Mouse (Mus musculus) hindbrain, embryonic 12.5 days (tissue): ENCODE measurements around the gene Slc9a3. TPM values are rescaled to one million over a fixed set of nuclear protein-coding genes. Genes with fewer than 3 reads are reported as not detected.

Experiments used
- ATAC-seq: fragments of 200-750 bp; cut with Nextera tagmentation; 2 replicates; pipeline ENCODE4 v1.8.0; 2017; ENCODE audit warnings: moderate TSS enrichment; ENCODE audit not compliant: low FRiP score
- H3K27ac ChIP-seq: fragments of 300-500 bp; sonication (generic); 2 replicates; pipeline ENCODE4 v1.5.1; 2016; ENCODE audit warnings: mild to moderate bottlenecking
- H3K27me3 ChIP-seq: fragments of 300-500 bp; sonication (generic); 2 replicates; pipeline ENCODE4 v1.6.1; 2016; ENCODE audit warnings: mild to moderate bottlenecking
- H3K36me3 ChIP-seq: fragments of 300-500 bp; sonication (generic); 2 replicates; pipeline ENCODE4 v1.6.1; 2016; ENCODE audit warnings: mild to moderate bottlenecking
- H3K4me1 ChIP-seq: fragments of 300-500 bp; sonication (generic); 2 replicates; pipeline ENCODE4 v1.6.1; 2016
- H3K4me2 ChIP-seq: fragments of 300-500 bp; sonication (generic); replicated peaks from 2 replicates; pipeline ENCODE4 v1.6.1; 2016; ENCODE audit warnings: mild to moderate bottlenecking
- H3K4me3 ChIP-seq: fragments of 300-500 bp; sonication (generic); 2 replicates; pipeline ENCODE4 v1.5.1; 2016; ENCODE audit warnings: mild to moderate bottlenecking
- H3K9ac ChIP-seq: fragments of 300-500 bp; sonication (generic); 2 replicates; pipeline ENCODE4 v1.6.1; 2016; ENCODE audit warnings: mild to moderate bottlenecking, moderate library complexity
- H3K9me3 ChIP-seq: fragments of 300-500 bp; sonication (generic); replicated peaks from 2 replicates; pipeline ENCODE4 v1.6.1; 2016; ENCODE audit warnings: mild to moderate bottlenecking
- WGBS: fragments of 180-500 bp; shearing (Covaris S2); methylation state at CpG from one replicate; pipeline ENCODE4 v1.1.7; 2016; 5-methylcytosine and 5-hydroxymethylcytosine counted together
- polyA plus RNA-seq: library from polyadenylated mRNA; unstranded; fragments of >200 nt; fragmentation: Nextera tagmentation; extraction: Ambion mirVana; gene quantifications from 2 replicates; pipeline ENCODE4 v1.2.1, GENCODE M21; 2016

Gene Slc9a3
- polyA plus RNA-seq, 1 experiment from 2014 or later = not detected

DNA sequence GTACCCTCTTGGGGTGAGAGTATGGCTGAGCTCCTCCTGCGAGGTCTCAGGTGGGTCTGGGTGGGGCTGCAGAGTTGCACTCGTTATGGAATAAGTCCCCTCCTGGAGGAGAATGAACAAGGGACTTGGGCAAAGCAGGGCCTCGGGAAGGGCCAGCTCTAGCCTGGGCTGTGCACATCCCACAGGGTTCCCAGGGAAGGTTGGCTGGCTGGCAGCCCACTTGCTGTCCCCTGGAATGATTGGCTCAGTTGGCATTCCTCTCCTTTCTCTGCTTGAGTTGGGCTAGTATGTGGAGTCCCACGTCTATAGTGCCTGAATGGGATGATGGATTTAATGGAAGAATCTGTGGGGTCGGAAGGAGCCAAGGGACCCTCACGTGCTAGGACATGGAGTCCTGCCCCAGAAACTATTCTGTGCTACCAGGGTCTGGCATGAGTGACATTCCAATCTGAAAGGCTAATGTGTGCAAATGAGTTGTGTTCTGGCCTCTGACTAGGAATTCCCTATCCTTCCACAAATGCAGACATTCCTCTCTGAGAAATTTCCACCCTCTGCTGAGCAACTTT lies 7.5 kb upstream of the Slc9a3 start:
- Histone ChIP-seq H3K9ac (no peak overlapping the region), H3K4me2 (no peak overlapping the region), H3K4me1 (peaks cover 8% of the 10 kb centered on the region; the same call in 1 of the 2 replicates), H3K27ac (no peak overlapping the region), H3K27me3 (0 out of 2 replicates have a peak, but pooled peaks cover 6% of the 10 kb centered on the region), H3K4me3 (no peak overlapping the region), H3K9me3 (no peaks in the 10 kb centered on the region), H3K36me3 (no peaks in the 10 kb centered on the region)
- ATAC-seq = no peak
- 77% methylated on average over 6 of the region's 6 CpGs for WGBS

DNA sequence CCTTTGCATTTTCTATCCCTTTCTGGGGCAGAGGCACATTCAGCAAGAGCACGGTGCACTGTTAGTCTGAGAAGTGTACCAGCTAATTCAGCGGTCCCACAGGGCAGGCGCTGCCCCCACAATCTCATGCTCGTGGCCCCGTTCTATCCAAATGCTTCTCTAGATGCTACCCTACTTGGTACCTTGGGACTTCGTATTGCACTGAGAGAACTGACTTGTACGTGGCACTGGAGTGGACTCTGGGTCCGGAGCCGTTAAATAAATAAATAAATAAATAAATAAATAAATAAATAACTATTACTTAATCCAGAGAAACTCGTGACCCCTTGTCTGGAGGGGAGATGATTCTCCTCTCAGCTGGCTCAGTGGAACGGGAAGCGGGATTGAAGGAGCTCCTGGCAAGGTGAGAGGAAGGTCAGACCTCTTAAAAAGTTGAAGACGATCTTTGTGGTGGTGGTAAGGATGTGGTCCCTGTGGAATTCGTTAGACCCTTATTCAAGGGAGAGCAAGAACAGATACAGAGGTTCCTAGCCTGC lies 606 bp downstream of the Slc9a3 start:
- Histone ChIP-seq H3K36me3 (no peaks in the 10 kb centered on the region), H3K4me3 (no peak overlapping the region), H3K4me2 (peak overlapping the region; percentile 63), H3K9ac (no peak overlapping the region), H3K27me3 (peaks cover 60% of the 10 kb centered on the region), H3K27ac (no peak overlapping the region), H3K4me1 (peaks cover 6% of the 10 kb centered on the region), H3K9me3 (no peaks in the 10 kb centered on the region)
- 34% methylated on average over 14 of the region's 14 CpGs for WGBS
- no peak for ATAC-seq

DNA sequence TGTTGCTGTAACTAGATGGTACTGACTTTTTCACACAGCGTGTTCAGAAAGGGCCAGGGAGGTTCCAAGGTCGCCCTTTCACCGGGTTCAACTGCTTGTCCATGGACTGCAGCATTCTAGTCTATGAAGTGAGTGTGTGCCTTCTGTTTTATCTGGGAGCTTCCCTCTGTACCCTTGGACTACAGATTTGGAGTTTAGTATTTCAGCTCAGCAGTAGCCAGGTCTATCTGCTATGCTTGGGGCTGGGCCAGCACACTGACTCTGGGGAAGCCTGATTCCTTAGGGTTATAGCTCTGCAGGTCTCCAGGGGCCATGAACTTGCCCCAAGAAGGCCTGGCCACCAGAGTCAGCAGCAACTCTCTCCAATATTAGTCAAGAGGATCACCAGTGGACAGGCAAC lies 1.4 kb downstream of the Slc9a3 start:
- Histone ChIP-seq H3K4me3 (no peak overlapping the region), H3K27ac (no peak overlapping the region), H3K9ac (no peak overlapping the region), H3K4me2 (no peak overlapping the region), H3K36me3 (no peaks in the 10 kb centered on the region), H3K9me3 (no peaks in the 10 kb centered on the region), H3K4me1 (peaks cover 6% of the 10 kb centered on the region), H3K27me3 (peaks cover 60% of the 10 kb centered on the region)
- no peak for ATAC-seq
- WGBS = 80% methylated on average over 3 of the region's 3 CpGs

DNA sequence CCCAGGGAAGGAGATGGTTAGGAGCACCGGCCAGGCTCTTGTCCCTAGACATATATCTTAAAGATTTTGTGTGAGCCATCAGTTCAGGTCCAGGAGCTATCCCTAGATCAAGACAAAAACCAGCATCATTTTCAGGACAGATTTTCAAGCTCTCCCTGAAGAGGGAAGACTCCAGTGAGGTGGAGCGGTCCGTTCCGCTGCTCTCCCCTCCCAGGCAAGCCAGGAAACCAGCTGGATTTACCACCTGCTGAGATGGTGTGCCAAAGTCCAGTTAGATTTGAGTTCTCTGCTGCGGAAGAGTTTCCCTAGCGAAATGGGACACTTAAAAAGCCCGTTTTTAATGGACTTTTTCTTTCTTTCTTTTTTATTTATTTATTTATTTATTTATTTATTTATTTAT lies 6.3 kb downstream of the Slc9a3 start:
- no peak overlapping the region for H3K4me3 ChIP-seq
- H3K4me2 ChIP-seq = no peak overlapping the region
- H3K27me3 ChIP-seq = peaks cover 19% of the 10 kb centered on the region
- H3K27ac ChIP-seq = no peak overlapping the region
- no peak overlapping the region for H3K9ac ChIP-seq
- no peaks in the 10 kb centered on the region for H3K4me1 ChIP-seq
- 74% methylated on average over 7 of the region's 7 CpGs for WGBS
- no peak for ATAC-seq
- no peaks in the 10 kb centered on the region for H3K36me3 ChIP-seq
- H3K9me3 ChIP-seq = no peaks in the 10 kb centered on the region

DNA sequence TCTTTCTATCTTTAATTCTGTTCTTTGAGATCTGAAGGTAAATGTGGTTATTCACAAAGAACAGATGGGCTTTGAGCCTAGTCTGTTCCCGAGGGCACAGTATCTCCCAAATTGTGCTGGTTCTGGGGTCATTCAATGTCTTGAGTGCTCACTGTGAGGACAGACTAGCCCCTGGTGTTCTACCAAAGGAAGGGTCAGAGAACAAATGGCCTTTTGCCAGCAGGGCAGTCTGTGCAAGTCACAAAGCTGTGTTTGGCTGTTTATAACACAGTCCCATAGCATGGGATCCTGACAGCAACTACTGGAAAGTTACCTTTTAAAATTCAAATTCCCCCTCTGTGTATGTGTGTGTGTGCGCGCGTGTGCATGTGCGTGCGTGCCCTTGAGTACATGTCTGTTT lies 8.7 kb downstream of the Slc9a3 start:
- no peak overlapping the region for H3K27ac ChIP-seq
- no peaks in the 10 kb centered on the region for H3K9me3 ChIP-seq
- H3K36me3 ChIP-seq = no peaks in the 10 kb centered on the region
- no peak for ATAC-seq
- 86% methylated on average over 6 of the region's 6 CpGs for WGBS
- no peak overlapping the region for H3K9ac ChIP-seq
- H3K4me2 ChIP-seq = no peak overlapping the region
- H3K4me3 ChIP-seq = no peak overlapping the region
- no peaks in the 10 kb centered on the region for H3K27me3 ChIP-seq
- H3K4me1 ChIP-seq = no peaks in the 10 kb centered on the region

DNA sequence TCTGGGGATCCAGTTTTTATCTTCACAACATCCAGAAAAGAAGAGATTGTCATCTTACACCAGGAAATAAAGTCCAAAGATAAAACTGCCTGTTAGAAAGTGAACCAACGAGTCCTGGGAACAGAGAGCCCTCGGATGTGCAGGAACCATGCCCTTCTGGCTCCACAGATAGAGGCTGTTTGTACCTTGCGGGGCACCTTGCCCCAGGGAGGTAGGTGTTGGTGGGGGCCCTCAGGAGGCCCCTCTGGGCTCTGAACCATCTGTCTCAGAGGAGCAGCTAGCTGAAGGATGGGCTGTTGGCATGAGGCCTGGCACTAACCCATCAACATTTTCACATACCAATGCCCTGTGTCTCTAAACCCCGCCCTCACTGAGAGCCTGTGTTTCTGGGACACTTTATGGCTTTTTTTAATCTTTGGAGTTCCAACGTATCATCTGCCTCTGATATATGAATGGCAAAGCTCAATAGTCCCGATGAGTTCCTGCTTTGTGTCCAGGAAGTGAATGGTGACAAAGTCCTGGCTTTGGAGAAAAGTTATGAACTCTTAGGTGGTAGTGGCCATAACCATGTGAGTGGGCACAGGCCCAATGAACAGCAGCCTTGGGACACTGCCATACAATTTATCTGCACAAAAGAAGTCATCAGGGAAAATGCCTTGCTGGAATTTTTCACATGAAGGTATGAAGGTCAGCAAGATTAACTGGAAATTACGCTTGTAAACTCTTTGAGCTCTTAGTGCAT lies 17.8 kb downstream of the Slc9a3 start:
- H3K4me2 ChIP-seq = no peak overlapping the region
- no peak overlapping the region for H3K9ac ChIP-seq
- H3K9me3 ChIP-seq = no peaks in the 10 kb centered on the region
- H3K4me1 ChIP-seq = no peaks in the 10 kb centered on the region
- ATAC-seq = no peak
- H3K36me3 ChIP-seq = no peaks in the 10 kb centered on the region
- no peaks in the 10 kb centered on the region for H3K27me3 ChIP-seq
- no peak overlapping the region for H3K27ac ChIP-seq
- no peak overlapping the region for H3K4me3 ChIP-seq
- 88% methylated on average over 7 of the region's 7 CpGs for WGBS

DNA sequence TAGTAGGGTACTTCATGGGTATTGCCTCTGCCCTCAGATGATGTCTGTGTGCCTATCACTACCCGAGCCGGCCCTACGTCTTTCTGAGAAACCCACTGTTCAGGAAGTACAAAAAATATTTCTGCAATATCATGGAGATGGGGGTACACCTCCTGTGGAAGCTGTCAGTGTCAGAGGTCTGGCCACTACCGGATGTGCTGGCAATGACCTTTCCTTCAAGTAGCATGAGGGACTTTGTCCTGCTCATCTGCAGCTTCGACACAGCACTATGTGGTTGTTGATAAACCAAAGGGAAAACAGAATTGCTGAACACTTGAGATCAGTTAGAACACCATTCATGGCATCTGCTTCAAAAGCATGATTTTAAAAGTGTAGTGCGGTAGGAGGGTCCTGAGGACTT lies 19.5 kb downstream of the Slc9a3 start:
- ATAC-seq = no peak
- WGBS = 90% methylated on average over 6 of the region's 6 CpGs

DNA sequence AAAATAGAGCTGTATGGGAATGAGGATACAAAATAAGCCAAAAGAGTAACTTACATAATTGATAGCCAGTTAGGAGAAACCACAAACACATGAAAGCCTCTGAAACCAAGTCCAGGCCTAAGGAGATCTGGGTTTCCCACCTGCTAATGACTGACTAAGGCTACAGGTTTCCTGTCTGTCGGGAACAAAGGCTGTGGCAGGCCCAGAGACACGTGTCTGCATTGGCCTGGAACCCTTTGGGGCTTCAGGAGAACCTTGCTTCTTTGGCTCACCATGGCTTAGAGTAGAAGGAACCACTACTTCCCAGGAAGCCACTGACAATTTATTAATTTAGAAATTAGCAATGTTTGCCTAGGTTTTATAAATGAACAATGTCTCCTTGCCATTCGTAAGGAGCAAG lies 22.0 kb downstream of the Slc9a3 start:
- no peak overlapping the region for H3K27ac ChIP-seq
- ATAC-seq = no peak
- H3K36me3 ChIP-seq = no peaks in the 10 kb centered on the region
- no peaks in the 10 kb centered on the region for H3K4me1 ChIP-seq
- H3K4me3 ChIP-seq = no peak overlapping the region
- 81% methylated on average over 3 of the region's 3 CpGs for WGBS
- H3K9me3 ChIP-seq = no peaks in the 10 kb centered on the region
- H3K27me3 ChIP-seq = no peaks in the 10 kb centered on the region
- no peak overlapping the region for H3K9ac ChIP-seq
- H3K4me2 ChIP-seq = no peak overlapping the region

More for the DNA sequence above, 19.5 kb downstream of the Slc9a3 start:
- Histone ChIP-seq H3K4me3 (no peak overlapping the region), H3K9me3 (no peaks in the 10 kb centered on the region), H3K36me3 (no peaks in the 10 kb centered on the region), H3K4me1 (no peaks in the 10 kb centered on the region), H3K27ac (no peak overlapping the region), H3K4me2 (no peak overlapping the region), H3K27me3 (no peaks in the 10 kb centered on the region), H3K9ac (no peak overlapping the region)

DNA sequence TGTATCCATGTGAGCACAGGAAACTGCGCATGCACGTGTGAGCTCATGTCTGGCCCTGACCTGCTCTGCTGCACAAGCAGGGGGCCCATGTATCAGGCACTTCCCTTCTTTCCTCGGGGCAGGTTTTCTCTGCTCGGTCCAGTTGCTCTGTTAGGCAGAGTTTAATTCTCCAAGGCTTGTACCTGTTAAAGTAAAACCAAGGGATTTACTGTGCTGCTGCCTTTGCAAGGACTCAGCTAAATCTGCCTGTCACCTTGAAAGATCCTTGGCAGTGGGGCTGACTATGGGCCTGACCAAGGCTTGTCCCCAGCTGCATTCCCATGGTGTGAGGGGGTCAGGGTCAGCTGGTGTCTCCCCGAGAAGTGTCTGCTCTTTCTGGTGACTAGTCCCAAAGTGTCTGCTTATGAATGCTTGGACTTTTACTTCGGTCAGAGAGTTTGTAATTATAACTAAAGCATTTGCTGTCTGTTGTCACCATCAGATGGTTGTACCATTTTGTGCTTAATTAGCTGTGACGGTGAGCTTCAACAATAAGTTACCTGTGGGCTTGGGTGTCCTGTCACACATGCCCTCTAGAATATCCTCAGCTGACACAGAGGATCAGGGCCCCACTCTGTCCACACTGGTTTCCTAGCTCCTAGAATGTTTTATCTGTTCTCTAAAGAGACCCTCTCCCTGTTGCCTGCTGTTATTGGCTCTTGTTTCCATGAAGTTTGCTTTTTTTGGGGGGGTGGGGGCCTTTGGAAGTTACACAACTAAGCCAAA lies 23.0 kb downstream of the Slc9a3 start:
- no peaks in the 10 kb centered on the region for H3K27me3 ChIP-seq
- H3K36me3 ChIP-seq = no peaks in the 10 kb centered on the region
- H3K27ac ChIP-seq = no peak overlapping the region
- WGBS = 79% methylated on average over 7 of the region's 7 CpGs
- ATAC-seq = no peak
- H3K9ac ChIP-seq = no peak overlapping the region
- no peaks in the 10 kb centered on the region for H3K4me1 ChIP-seq
- H3K4me2 ChIP-seq = no peak overlapping the region
- no peaks in the 10 kb centered on the region for H3K9me3 ChIP-seq
- no peak overlapping the region for H3K4me3 ChIP-seq

DNA sequence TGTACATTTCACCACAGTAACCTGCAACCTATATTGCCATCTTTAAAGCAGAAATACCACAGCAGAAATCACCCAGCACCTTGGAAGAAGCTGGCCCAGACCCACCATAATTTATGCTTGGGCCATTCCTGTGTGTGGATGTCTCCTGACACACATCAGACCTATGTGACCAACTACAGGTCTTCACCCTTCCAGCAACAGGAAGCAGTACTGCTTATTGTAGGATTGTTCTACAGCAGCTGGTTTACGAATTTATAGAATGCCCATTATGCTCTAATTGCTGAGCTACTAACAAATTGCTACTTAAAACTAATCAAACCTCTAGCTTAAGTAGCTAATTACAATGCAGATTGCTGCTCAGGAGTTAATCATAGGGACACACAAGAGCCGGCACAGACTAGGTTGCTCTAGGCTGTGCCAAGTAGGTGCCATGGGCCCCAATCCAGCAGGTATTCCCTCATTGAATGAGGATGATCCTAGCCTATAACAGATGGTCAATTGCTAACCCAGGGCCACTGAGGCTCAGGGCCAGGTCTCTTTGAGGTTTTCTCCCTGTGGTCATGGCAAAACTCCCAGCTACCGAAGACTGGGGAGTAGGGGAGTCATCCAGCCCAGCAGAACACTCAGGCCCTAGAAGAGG lies 24.8 kb downstream of the Slc9a3 start:
- no peak overlapping the region for H3K4me2 ChIP-seq
- no peak overlapping the region for H3K4me3 ChIP-seq
- whole genome bisulfite sequencing = 81% methylated on average over 3 of the region's 3 CpGs
- H3K9ac ChIP-seq = no peak overlapping the region
- H3K9me3 ChIP-seq = no peaks in the 10 kb centered on the region
- no peak overlapping the region for H3K27ac ChIP-seq
- H3K36me3 ChIP-seq = no peaks in the 10 kb centered on the region
- H3K4me1 ChIP-seq = no peaks in the 10 kb centered on the region
- no peak for ATAC-seq
- H3K27me3 ChIP-seq = no peaks in the 10 kb centered on the region

DNA sequence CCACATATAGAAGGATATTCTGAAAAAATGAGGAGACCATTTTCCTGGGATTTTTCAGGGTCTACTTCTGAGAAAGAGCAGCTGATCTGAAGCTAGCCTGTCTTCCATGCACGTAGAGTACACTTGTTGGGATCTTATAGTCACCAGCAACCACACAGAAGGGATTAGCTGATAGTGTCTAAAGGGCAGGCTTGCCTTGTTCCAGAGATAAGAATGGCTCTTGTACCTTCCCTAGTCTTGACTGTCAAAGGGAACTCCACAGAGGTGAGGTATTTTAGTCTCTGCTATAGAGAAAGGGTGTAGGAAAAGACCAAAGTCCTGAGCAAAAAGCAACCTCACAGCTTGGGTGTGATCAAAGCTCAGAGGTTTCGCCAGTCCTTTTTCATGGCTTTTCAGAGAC lies 26.1 kb downstream of the Slc9a3 start:
- no peak for ATAC-seq
- no peaks in the 10 kb centered on the region for H3K36me3 ChIP-seq
- H3K9ac ChIP-seq = no peak overlapping the region
- no peaks in the 10 kb centered on the region for H3K4me1 ChIP-seq
- no peaks in the 10 kb centered on the region for H3K27me3 ChIP-seq
- H3K9me3 ChIP-seq = no peaks in the 10 kb centered on the region
- no peak overlapping the region for H3K27ac ChIP-seq
- H3K4me2 ChIP-seq = no peak overlapping the region
- 81% methylated on average over 2 of the region's 2 CpGs for WGBS
- no peak overlapping the region for H3K4me3 ChIP-seq
